Mouse (Mus musculus): Measurements from ENCODE around the gene Tsc22d3. TPM values are rescaled to one million over a fixed set of nuclear protein-coding genes. Genes with fewer than 3 reads are reported as not detected.

Gene Tsc22d3
- total RNA-seq (2021) = 100 to 1,000 TPM; 126 to 137 TPM

- peak; percentile 8 to 27 for DNase-seq (ENCODE audit: low spot score in 2 of 2)
- intact Hi-C loops (cut with DNase I) = loop anchor here (5.0 kb wide), 1 partner anchor 108 kb away; no protein-coding TSS in a partner anchor
Observed at GRCm38 (mm10) chrX:140600410-140601109, at the start of gene Tsc22d3. Gene Tsc22d3 (minus strand): TSS chrX:140600659.

- no peak for DNase-seq (ENCODE audit: low spot score in 2 of 2)
- intact Hi-C loops (cut with DNase I) = no loop called here
Observed at GRCm38 (mm10) chrX:140639592-140639991, 39.1 kb upstream of the Tsc22d3 start.

- DNase-seq (ENCODE audit: low spot score in 2 of 2) = no peak
- intact Hi-C loops (cut with DNase I) = no loop called here
Observed at GRCm38 (mm10) chrX:140638028-140638427, 37.6 kb upstream of the Tsc22d3 start.

GRCm38 (mm10) chrX:140624875-140625594 lies 24.6 kb upstream of the Tsc22d3 start:
- DNase-seq (ENCODE audit: low spot score in 2 of 2) = no peak
- intact Hi-C loops (cut with DNase I) = no loop called here

GRCm38 (mm10) chrX:140609938-140610337 lies 9.5 kb upstream of the Tsc22d3 start:
- DNase-seq (ENCODE audit: low spot score in 2 of 2) = no peak
- intact Hi-C loops (cut with DNase I) = no loop called here

GRCm38 (mm10) chrX:140601884-140602283 lies 1.4 kb upstream of the Tsc22d3 start:
- intact Hi-C loops (cut with DNase I) = loop anchor here (5.0 kb wide), 1 partner anchor 110 kb away; no protein-coding TSS in a partner anchor

GRCm38 (mm10) chrX:140601311-140601710 lies 852 bp upstream of the Tsc22d3 start:
- no peak for DNase-seq (ENCODE audit: low spot score in 2 of 2)
- intact Hi-C loops (cut with DNase I) = loop anchor here (5.0 kb wide), 1 partner anchor 109 kb away; no protein-coding TSS in a partner anchor

More at GRCm38 (mm10) chrX:140601884-140602283, 1.4 kb upstream of the Tsc22d3 start:
- DNase-seq (ENCODE audit: low spot score in 2 of 2) = no peak

- no peak for DNase-seq (ENCODE audit: low spot score in 2 of 2)
- intact Hi-C loops (cut with DNase I) = loop anchor here (5.0 kb wide), 2 partner anchors 57 to 107 kb away; no protein-coding TSS in a partner anchor
Observed at GRCm38 (mm10) chrX:140599561-140600409, 674 bp downstream of the Tsc22d3 start.

- intact Hi-C loops (cut with DNase I) = loop anchor here (5.0 kb wide), 1 partner anchor 57 kb away; no protein-coding TSS in a partner anchor
- DNase-seq (ENCODE audit: low spot score in 2 of 2) = peak; percentile 11 to 12
Observed at GRCm38 (mm10) chrX:140598850-140599560, 1.5 kb downstream of the Tsc22d3 start.

- intact Hi-C loops (cut with DNase I) = loop anchor here (5.0 kb wide), 1 partner anchor 56 kb away; no protein-coding TSS in a partner anchor
- no peak for DNase-seq (ENCODE audit: low spot score in 2 of 2)
Observed at GRCm38 (mm10) chrX:140598194-140598849, 2.1 kb downstream of the Tsc22d3 start.

GRCm38 (mm10) chrX:140591176-140591575 lies 9.3 kb downstream of the Tsc22d3 start:
- DNase-seq (ENCODE audit: low spot score in 2 of 2) = no peak
- intact Hi-C loops (cut with DNase I) = no loop called here

- intact Hi-C loops (cut with DNase I) = no loop called here
- no peak for DNase-seq (ENCODE audit: low spot score in 2 of 2)
Observed at GRCm38 (mm10) chrX:140590142-140590541, 10.3 kb downstream of the Tsc22d3 start.

GRCm38 (mm10) chrX:140589194-140589751 lies 11.2 kb downstream of the Tsc22d3 start:
- intact Hi-C loops (cut with DNase I) = no loop called here

GRCm38 (mm10) chrX:140588534-140588933 lies 11.9 kb downstream of the Tsc22d3 start:
- intact Hi-C loops (cut with DNase I) = no loop called here
- DNase-seq (ENCODE audit: low spot score in 2 of 2) = no peak

More at GRCm38 (mm10) chrX:140589194-140589751, 11.2 kb downstream of the Tsc22d3 start:
- DNase-seq (ENCODE audit: low spot score in 2 of 2) = no peak

GRCm38 (mm10) chrX:140580416-140580815 lies 20.0 kb downstream of the Tsc22d3 start:
- no peak for DNase-seq (ENCODE audit: low spot score in 2 of 2)
- intact Hi-C loops (cut with DNase I) = no loop called here

GRCm38 (mm10) chrX:140575636-140576035 lies 24.8 kb downstream of the Tsc22d3 start:
- intact Hi-C loops (cut with DNase I) = no loop called here

GRCm38 (mm10) chrX:140575200-140575599 lies 25.3 kb downstream of the Tsc22d3 start:
- intact Hi-C loops (cut with DNase I) = no loop called here
- no peak for DNase-seq (ENCODE audit: low spot score in 2 of 2)

More at GRCm38 (mm10) chrX:140575636-140576035, 24.8 kb downstream of the Tsc22d3 start:
- no peak for DNase-seq (ENCODE audit: low spot score in 2 of 2)

- no peak for DNase-seq (ENCODE audit: low spot score in 2 of 2)
- intact Hi-C loops (cut with DNase I) = no loop called here
Observed at GRCm38 (mm10) chrX:140572702-140573338, 27.6 kb downstream of the Tsc22d3 start.
